Mouse (Mus musculus) ES-E14 (cell line): Measurements from ENCODE around the gene Slc22a19. TPM values are rescaled to one million over a fixed set of nuclear protein-coding genes. Genes with fewer than 3 reads are reported as not detected.
"Not testable (repeated sequence)": the region's sequence is repeated elsewhere in the genome, so short reads cannot be mapped to it uniquely, and the experiment has no call there.

ENCODE experiments used
- DNase-seq: peaks from one replicate; pipeline ENCODE4 v3.0.0-alpha.2; 2013; ENCODE audit warnings: low read depth, low spot score
- H3K27ac ChIP-seq: 2 replicates; pipeline ENCODE4 v1.5.1; 2012; ENCODE audit warnings: low read depth, mild to moderate bottlenecking, low read length, moderate library complexity, mixed read lengths; ENCODE audit not compliant: poor library complexity, insufficient read depth, severe bottlenecking
- H3K36me3 ChIP-seq: 2 replicates; pipeline ENCODE4 v1.6.1; 2012; ENCODE audit warnings: mild to moderate bottlenecking, low read length, moderate library complexity, mixed read lengths; ENCODE audit not compliant: control insufficient read depth, poor library complexity, insufficient read depth, severe bottlenecking
- H3K4me1 ChIP-seq, 2 experiments: fragments of 150-350 bp in 1 of 2; sonication (generic) in 1 of 2; 2 replicates each; pipeline ENCODE4 v1.6.1; 2012; ENCODE audit warnings: low read length in 2 of 2, mild to moderate bottlenecking in 1 of 2, mixed read lengths in 1 of 2; ENCODE audit not compliant: control insufficient read depth in 2 of 2, insufficient read depth in 2 of 2, poor library complexity in 1 of 2
- H3K4me3 ChIP-seq, 2 experiments: fragments of 150-350 bp in 1 of 2; sonication (generic) in 1 of 2; 2 replicates each; pipeline ENCODE4 v1.5.1; 2012; ENCODE audit warnings: low read length in 2 of 2, low read depth in 1 of 2, mild to moderate bottlenecking in 1 of 2, mixed read lengths in 1 of 2; ENCODE audit not compliant: insufficient read depth in 1 of 2, poor library complexity in 1 of 2, severe bottlenecking in 1 of 2
- H3K9ac ChIP-seq: 2 replicates; pipeline ENCODE4 v1.6.1; 2012; ENCODE audit warnings: low read depth, mild to moderate bottlenecking, low read length, mixed read lengths; ENCODE audit not compliant: poor library complexity, insufficient read depth, severe bottlenecking
- H3K9me3 ChIP-seq: fragments of 150-350 bp; sonication (generic); 2 replicates; pipeline ENCODE4 v1.6.1; 2012; ENCODE audit warnings: low read depth, mild to moderate bottlenecking, low read length; ENCODE audit not compliant: control insufficient read depth, insufficient read depth
- CHD2 ChIP-seq: IDR thresholded peaks from 2 replicates; pipeline ENCODE4 v1.6.1; 2014; ENCODE audit warnings: mild to moderate bottlenecking, low read depth, low read length, inconsistent platforms
- HCFC1 ChIP-seq: IDR thresholded peaks from 2 replicates; pipeline ENCODE4 v1.6.1; 2012; ENCODE audit warnings: low read length, inconsistent platforms, borderline replicate concordance; ENCODE audit not compliant: insufficient read depth
- MAFK ChIP-seq: IDR thresholded peaks from 2 replicates; pipeline ENCODE4 v1.6.1; 2014; ENCODE audit warnings: mild to moderate bottlenecking, low read depth, low read length, inconsistent platforms; ENCODE audit not compliant: insufficient read depth
- ZC3H11A ChIP-seq: IDR thresholded peaks from 2 replicates; pipeline ENCODE4 v1.6.1; 2012; ENCODE audit warnings: low read depth, mild to moderate bottlenecking, inconsistent platforms, low read length, borderline replicate concordance
- ZNF384 ChIP-seq: IDR thresholded peaks from 2 replicates; pipeline ENCODE4 v1.6.1; 2012; ENCODE audit warnings: low read depth, low read length, inconsistent platforms
- in situ Hi-C, 2 experiments: fragments of 600-800 bp; cut with MboI; formaldehyde crosslinking; loops; one replicate each; pipeline ENCODE4 v1.15.1; 2025; ENCODE audit warnings: low sequenced_read_pairs in 2 of 2, inconsistent platforms in 1 of 2; ENCODE audit not compliant: unreplicated experiment in 2 of 2
- total RNA-seq: library from RNA; depleted of rRNA; stranded (reverse); fragments of 300-350 nt; gene quantifications from 2 replicates; pipeline ENCODE4 v1.2.3, GENCODE M21; 2012; rRNA removed

The Slc22a19 gene
- total RNA-seq = not detected in 2 replicates

DNA sequence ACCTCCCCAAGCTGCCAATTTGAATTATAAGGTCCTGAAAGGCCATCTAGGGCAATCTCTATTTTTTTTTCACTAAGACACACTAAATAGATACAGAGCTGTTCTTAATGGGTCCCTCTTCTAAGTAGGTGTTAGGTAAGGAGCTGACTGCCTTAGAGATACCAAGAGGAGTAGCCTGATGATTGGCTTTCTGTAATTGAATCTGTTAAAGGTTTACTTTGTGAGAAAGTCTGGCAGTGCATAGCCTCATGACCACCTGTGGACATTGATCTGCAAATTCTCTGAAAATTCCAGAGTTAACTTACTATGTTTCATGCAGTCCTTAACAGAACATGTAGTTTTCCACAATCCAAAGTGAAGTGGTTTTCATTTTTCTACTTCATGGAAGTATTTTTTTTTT lies at the start of gene Slc22a19:
Slc22a19 (minus strand) TSS at position 163 of the 400 bp plus-strand sequence.
- H3K9ac ChIP-seq = no peak within 1 kb of the TSS
- H3K9me3 ChIP-seq = no peaks in the 10 kb centered on the region
- TF ChIP-seq MAFK (no peak), ZNF384 (no peak), HCFC1 (no peak), ZC3H11A (no peak), CHD2 (no peak)
- no peaks in the 10 kb centered on the region for H3K36me3 ChIP-seq
- in situ Hi-C loops = no loop called here
- DNase-seq = no peak
- H3K4me3 ChIP-seq = no peak within 1 kb of the TSS
- H3K27ac ChIP-seq = no peak within 1 kb of the TSS
- H3K4me1 ChIP-seq = no peaks in the 10 kb centered on the region

DNA sequence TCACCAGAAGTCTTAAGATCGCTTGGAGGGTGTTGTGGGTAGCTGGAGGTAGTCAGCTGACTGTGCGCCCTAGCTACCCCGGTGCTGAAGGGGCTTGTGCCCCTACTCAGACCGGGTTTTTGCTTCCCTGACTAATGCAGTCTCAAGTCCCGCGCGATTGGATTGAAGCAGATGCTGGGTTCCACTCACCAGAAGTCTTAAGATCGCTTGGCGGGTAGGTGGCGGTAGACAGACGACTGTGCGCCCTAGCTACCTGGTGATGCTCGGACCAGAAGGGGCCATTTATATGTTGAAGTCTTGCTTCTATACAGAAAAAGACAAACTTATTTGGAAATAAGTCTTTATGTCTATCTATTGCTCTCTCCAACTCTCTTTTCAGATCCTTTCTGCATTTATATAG lies 42.3 kb upstream of the Slc22a19 start:
- H3K4me1 ChIP-seq, H3K27ac ChIP-seq, H3K9me3 ChIP-seq, DNase-seq, H3K36me3 ChIP-seq, in situ Hi-C loops, H3K9ac ChIP-seq: not testable (repeated sequence)
- 0 out of 2 replicates have a peak, but pooled peaks have one; percentile 44 for TF ChIP-seq CHD2
- peak overlapping the region in 1 of 2 experiments; percentile 12; a peak in 1 of 4 replicates for H3K4me3 ChIP-seq

DNA sequence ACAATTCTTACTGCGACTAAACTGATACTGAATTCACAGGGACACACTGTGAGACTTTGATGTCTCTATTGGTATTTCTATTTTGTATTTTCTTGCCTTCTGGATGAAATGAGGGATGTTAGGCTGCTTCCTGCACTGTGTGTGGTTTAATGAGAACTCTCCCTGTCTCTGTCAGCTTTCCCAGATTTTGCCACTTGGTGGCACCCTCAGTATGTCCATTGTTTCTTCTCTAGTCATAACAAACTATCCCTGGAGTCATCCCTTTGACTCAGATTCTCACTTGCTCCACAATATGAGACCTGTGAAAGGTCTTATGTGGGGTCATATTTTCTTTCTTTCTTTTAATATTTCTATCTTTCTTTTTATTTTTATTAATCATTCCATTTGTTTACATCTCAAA lies 18.4 kb upstream of the Slc22a19 start:
- Histone ChIP-seq H3K9me3 (no peaks in the 10 kb centered on the region), H3K9ac (no peak overlapping the region), H3K4me3 (no peak overlapping the region), H3K36me3 (no peaks in the 10 kb centered on the region), H3K27ac (no peak overlapping the region), H3K4me1 (no peaks in the 10 kb centered on the region)
- in situ Hi-C loops = no loop called here
- peak; percentile 52; the same call in 1 of the 2 replicates for TF ChIP-seq ZC3H11A
- TF ChIP-seq HCFC1 = no peak
- no peak for DNase-seq

DNA sequence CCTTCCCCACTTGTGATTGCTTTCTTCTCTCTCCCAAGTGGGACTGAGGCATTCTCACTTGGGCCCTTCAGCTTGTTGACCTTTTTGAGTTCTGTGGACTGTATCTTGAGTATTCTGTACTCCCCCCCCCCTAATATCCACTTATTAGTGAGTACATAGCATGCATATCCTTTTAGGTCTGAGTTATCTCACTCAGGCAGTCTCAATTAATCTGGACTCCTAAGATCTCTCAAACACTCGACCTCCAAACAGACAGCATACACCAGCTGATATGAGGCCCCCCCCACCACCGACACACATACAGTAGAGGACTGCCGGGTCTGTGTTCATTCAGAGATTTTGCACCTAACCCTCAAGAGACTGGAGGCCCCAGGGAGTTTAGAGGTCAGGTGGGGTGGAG lies 18.0 kb downstream of the Slc22a19 start:
- H3K4me3 ChIP-seq, DNase-seq, H3K4me1 ChIP-seq, H3K27ac ChIP-seq, H3K9me3 ChIP-seq, H3K9ac ChIP-seq, H3K36me3 ChIP-seq, in situ Hi-C loops: not testable (repeated sequence)

DNA sequence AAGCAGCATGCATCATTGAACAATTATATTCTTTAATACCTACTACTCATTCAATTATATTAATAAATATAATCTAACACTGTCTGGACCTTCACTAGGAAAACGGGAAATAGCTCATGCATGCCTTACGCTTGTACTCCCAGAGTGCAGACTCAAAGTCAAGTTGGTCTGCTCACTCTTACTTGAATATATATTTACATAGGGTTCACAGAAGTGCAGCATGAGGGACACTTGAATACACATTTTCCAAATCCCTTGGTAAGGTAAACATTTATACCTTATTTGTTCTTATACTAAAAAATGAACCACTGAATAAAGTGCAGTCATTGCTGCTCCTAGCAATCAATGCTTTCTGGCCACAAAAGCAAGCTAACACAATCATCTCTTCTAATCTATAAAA lies 19.9 kb downstream of the Slc22a19 start:
- no peaks in the 10 kb centered on the region for H3K4me1 ChIP-seq
- H3K36me3 ChIP-seq = no peaks in the 10 kb centered on the region
- in situ Hi-C loops = no loop called here
- TF ChIP-seq CHD2 (no peak), HCFC1 (no peak), ZC3H11A (no peak), ZNF384 (no peak), MAFK (no peak)
- H3K4me3 ChIP-seq = no peak overlapping the region
- no peak overlapping the region for H3K27ac ChIP-seq
- no peak overlapping the region for H3K9ac ChIP-seq
- H3K9me3 ChIP-seq = no peaks in the 10 kb centered on the region
- DNase-seq = no peak
